Mouse (Mus musculus): ENCODE results near the gene Scly. TPM values are rescaled to one million over a fixed set of nuclear protein-coding genes. Genes with fewer than 3 reads are reported as not detected.

The Scly gene
- total and polyA plus RNA-seq, 2 experiments from 2014 or later, result 9.6 to 14.0 TPM

GRCm38 (mm10) chr1:91292101-91292825 lies 5.9 kb upstream of the Scly start:
- Histone ChIP-seq H3K27me3 (ENCODE audit: control insufficient read depth, insufficient read depth, low read length) (no peaks in the 10 kb centered on the region), H3K4me1 (ENCODE audit: control insufficient read depth, insufficient read depth) (no peaks in the 10 kb centered on the region), H3K27ac (ENCODE audit: low read depth) (no peak overlapping the region), H3K4me3 (ENCODE audit: low read depth, low read length) (no peak overlapping the region), H3K4me2 (ENCODE audit: low read depth, low read length) (no peak overlapping the region), H3K9me3 (replicated peaks; ENCODE audit: control insufficient read depth, low read length) (no peaks in the 10 kb centered on the region), H3K36me3 (replicated peaks; ENCODE audit: control insufficient read depth, insufficient read depth, low read length) (peaks cover 28% of the 10 kb centered on the region), H3K9ac (replicated peaks; ENCODE audit: low read depth, low read length) (no peak overlapping the region)
- no peak for TF ChIP-seq EP300 (IDR thresholded peaks at IDR 0.05; ENCODE audit: low read depth)
- no peak for TF ChIP-seq CTCF (IDR thresholded peaks at IDR 0.05; ENCODE audit: low read depth)
- no peak for DNase-seq (ENCODE audit: low spot score)
- no peak for ATAC-seq (ENCODE audit: insufficient read depth, low read depth)
- WGBS, result 91% methylated on average over 11 of the region's 11 CpGs

DNA sequence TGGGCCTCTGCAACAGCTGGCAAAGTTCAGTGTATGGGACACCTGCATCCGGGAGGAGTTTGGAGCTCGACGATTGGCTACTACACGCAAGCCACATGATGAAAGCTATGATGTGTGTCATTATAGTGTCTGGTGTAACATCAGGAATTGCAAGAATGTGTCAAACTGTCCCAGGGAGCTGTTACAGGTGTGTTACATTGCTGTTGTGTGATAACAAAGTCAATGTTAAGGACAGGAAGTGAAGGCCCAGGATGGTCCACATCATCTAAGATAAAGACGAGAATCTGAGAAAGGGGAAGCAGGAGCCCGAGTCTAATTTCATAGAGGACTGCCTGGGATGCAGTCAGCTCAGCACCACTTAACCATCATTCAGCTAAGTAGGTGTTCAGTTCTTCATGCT lies 2.6 kb upstream of the Scly start:
- Histone ChIP-seq H3K36me3 (replicated peaks; ENCODE audit: control insufficient read depth, insufficient read depth, low read length) (peaks cover 9% of the 10 kb centered on the region), H3K27me3 (ENCODE audit: control insufficient read depth, insufficient read depth, low read length) (no peaks in the 10 kb centered on the region), H3K4me1 (ENCODE audit: control insufficient read depth, insufficient read depth) (peaks cover 8% of the 10 kb centered on the region), H3K4me2 (ENCODE audit: low read depth, low read length) (no peak overlapping the region), H3K9ac (replicated peaks; ENCODE audit: low read depth, low read length) (no peak overlapping the region), H3K27ac (ENCODE audit: low read depth) (no peak overlapping the region), H3K4me3 (ENCODE audit: low read depth, low read length) (no peak overlapping the region), H3K9me3 (replicated peaks; ENCODE audit: control insufficient read depth, low read length) (no peaks in the 10 kb centered on the region)
- TF ChIP-seq CTCF (IDR thresholded peaks at IDR 0.05; ENCODE audit: low read depth), result no peak
- TF ChIP-seq EP300 (IDR thresholded peaks at IDR 0.05; ENCODE audit: low read depth), result no peak
- no peak for ATAC-seq (ENCODE audit: insufficient read depth, low read depth)
- no peak for DNase-seq (ENCODE audit: low spot score)
- 83% methylated on average over 6 of the region's 6 CpGs for WGBS

- Histone ChIP-seq H3K9me3 (replicated peaks; ENCODE audit: control insufficient read depth, low read length) (no peaks in the 10 kb centered on the region), H3K4me1 (ENCODE audit: control insufficient read depth, insufficient read depth) (peaks cover 8% of the 10 kb centered on the region), H3K27ac (ENCODE audit: low read depth) (no peak overlapping the region), H3K4me3 (ENCODE audit: low read depth, low read length) (peak overlapping the region; percentile 90), H3K36me3 (replicated peaks; ENCODE audit: control insufficient read depth, insufficient read depth, low read length) (peaks cover 16% of the 10 kb centered on the region), H3K9ac (replicated peaks; ENCODE audit: low read depth, low read length) (peak overlapping the region; percentile 70), H3K4me2 (ENCODE audit: low read depth, low read length) (peak overlapping the region; percentile 91), H3K27me3 (ENCODE audit: control insufficient read depth, insufficient read depth, low read length) (no peaks in the 10 kb centered on the region)
- WGBS, result 71% methylated on average over 13 of the region's 13 CpGs
- ATAC-seq (ENCODE audit: insufficient read depth, low read depth), result no peak
- TF ChIP-seq CTCF (IDR thresholded peaks at IDR 0.05; ENCODE audit: low read depth) (no peak), EP300 (IDR thresholded peaks at IDR 0.05; ENCODE audit: low read depth) (no peak)
- no peak for DNase-seq (ENCODE audit: low spot score)
These were observed 1.0 kb downstream of the Scly start for GRCm38 (mm10) chr1:91299026-91299706.

- no peak for TF ChIP-seq CTCF (IDR thresholded peaks at IDR 0.05; ENCODE audit: low read depth)
- TF ChIP-seq EP300 (IDR thresholded peaks at IDR 0.05; ENCODE audit: low read depth), result no peak
These were observed 1.7 kb downstream of the Scly start for GRCm38 (mm10) chr1:91299707-91300426.

GRCm38 (mm10) chr1:91301206-91301920 lies 3.2 kb downstream of the Scly start:
- ATAC-seq (ENCODE audit: insufficient read depth, low read depth), result no peak
- H3K4me1 ChIP-seq (ENCODE audit: control insufficient read depth, insufficient read depth), result peaks cover 8% of the 10 kb centered on the region
- no peaks in the 10 kb centered on the region for H3K9me3 ChIP-seq (replicated peaks; ENCODE audit: control insufficient read depth, low read length)
- H3K9ac ChIP-seq (replicated peaks; ENCODE audit: low read depth, low read length), result no peak overlapping the region
- H3K36me3 ChIP-seq (replicated peaks; ENCODE audit: control insufficient read depth, insufficient read depth, low read length), result peaks cover 30% of the 10 kb centered on the region
- H3K27me3 ChIP-seq (ENCODE audit: control insufficient read depth, insufficient read depth, low read length), result no peaks in the 10 kb centered on the region
- H3K4me2 ChIP-seq (ENCODE audit: low read depth, low read length), result no peak overlapping the region
- TF ChIP-seq EP300 (IDR thresholded peaks at IDR 0.05; ENCODE audit: low read depth) (no peak), CTCF (IDR thresholded peaks at IDR 0.05; ENCODE audit: low read depth) (no peak)
- DNase-seq (ENCODE audit: low spot score), result no peak
- no peak overlapping the region for H3K27ac ChIP-seq (ENCODE audit: low read depth)
- H3K4me3 ChIP-seq (ENCODE audit: low read depth, low read length), result no peak overlapping the region
- WGBS, result 73% methylated on average over 3 of the region's 3 CpGs

More at GRCm38 (mm10) chr1:91299707-91300426, 1.7 kb downstream of the Scly start:
- H3K9ac ChIP-seq (replicated peaks; ENCODE audit: low read depth, low read length), result no peak overlapping the region
- no peaks in the 10 kb centered on the region for H3K9me3 ChIP-seq (replicated peaks; ENCODE audit: control insufficient read depth, low read length)
- peaks cover 16% of the 10 kb centered on the region for H3K36me3 ChIP-seq (replicated peaks; ENCODE audit: control insufficient read depth, insufficient read depth, low read length)
- H3K27ac ChIP-seq (ENCODE audit: low read depth), result no peak overlapping the region
- DNase-seq (ENCODE audit: low spot score), result peak; percentile 12
- no peak overlapping the region for H3K4me3 ChIP-seq (ENCODE audit: low read depth, low read length)
- H3K4me1 ChIP-seq (ENCODE audit: control insufficient read depth, insufficient read depth), result peaks cover 8% of the 10 kb centered on the region
- WGBS, result 63% methylated on average over 5 of the region's 5 CpGs
- ATAC-seq (ENCODE audit: insufficient read depth, low read depth), result no peak
- no peak overlapping the region; the same call in 1 of the 2 replicates for H3K4me2 ChIP-seq (ENCODE audit: low read depth, low read length)
- no peaks in the 10 kb centered on the region for H3K27me3 ChIP-seq (ENCODE audit: control insufficient read depth, insufficient read depth, low read length)

All from heart, postnatal 0 days (tissue).